Mouse (Mus musculus): Measurements from ENCODE around the gene Rnf24.

- no peak for TF ChIP-seq POLR2A (IDR thresholded peaks at IDR 0.05; ENCODE audit: low read depth, low read length)
- no peak for TF ChIP-seq CTCF (IDR thresholded peaks at IDR 0.05; ENCODE audit: borderline replicate concordance, insufficient read depth, low read length)
These were observed 8.2 kb downstream of the Rnf24 start for GRCm38 (mm10) chr2:131344449-131344848.

Data from embryonic fibroblast, embryonic 13.5 days (primary cell).